Mouse (Mus musculus) ES-E14 (cell line): Measurements from ENCODE around the gene Dpysl4. TPM values are rescaled to one million over a fixed set of nuclear protein-coding genes. Genes with fewer than 3 reads are reported as not detected.

ENCODE experiments used
- DNase-seq: peaks from one replicate; pipeline ENCODE4 v3.0.0-alpha.2; 2013; ENCODE audit warnings: low read depth, low spot score
- H3K27ac ChIP-seq: 2 replicates; pipeline ENCODE4 v1.5.1; 2012; ENCODE audit warnings: low read depth, mild to moderate bottlenecking, low read length, moderate library complexity, mixed read lengths; ENCODE audit not compliant: poor library complexity, insufficient read depth, severe bottlenecking
- H3K36me3 ChIP-seq: 2 replicates; pipeline ENCODE4 v1.6.1; 2012; ENCODE audit warnings: mild to moderate bottlenecking, low read length, moderate library complexity, mixed read lengths; ENCODE audit not compliant: control insufficient read depth, poor library complexity, insufficient read depth, severe bottlenecking
- H3K4me1 ChIP-seq, 2 experiments: fragments of 150-350 bp in 1 of 2; sonication (generic) in 1 of 2; 2 replicates each; pipeline ENCODE4 v1.6.1; 2012; ENCODE audit warnings: low read length in 2 of 2, mild to moderate bottlenecking in 1 of 2, mixed read lengths in 1 of 2; ENCODE audit not compliant: control insufficient read depth in 2 of 2, insufficient read depth in 2 of 2, poor library complexity in 1 of 2
- H3K4me3 ChIP-seq, 2 experiments: fragments of 150-350 bp in 1 of 2; sonication (generic) in 1 of 2; 2 replicates each; pipeline ENCODE4 v1.5.1; 2012; ENCODE audit warnings: low read length in 2 of 2, low read depth in 1 of 2, mild to moderate bottlenecking in 1 of 2, mixed read lengths in 1 of 2; ENCODE audit not compliant: insufficient read depth in 1 of 2, poor library complexity in 1 of 2, severe bottlenecking in 1 of 2
- H3K9ac ChIP-seq: 2 replicates; pipeline ENCODE4 v1.6.1; 2012; ENCODE audit warnings: low read depth, mild to moderate bottlenecking, low read length, mixed read lengths; ENCODE audit not compliant: poor library complexity, insufficient read depth, severe bottlenecking
- H3K9me3 ChIP-seq: fragments of 150-350 bp; sonication (generic); 2 replicates; pipeline ENCODE4 v1.6.1; 2012; ENCODE audit warnings: low read depth, mild to moderate bottlenecking, low read length; ENCODE audit not compliant: control insufficient read depth, insufficient read depth
- CHD2 ChIP-seq: IDR thresholded peaks from 2 replicates; pipeline ENCODE4 v1.6.1; 2014; ENCODE audit warnings: mild to moderate bottlenecking, low read depth, low read length, inconsistent platforms
- HCFC1 ChIP-seq: IDR thresholded peaks from 2 replicates; pipeline ENCODE4 v1.6.1; 2012; ENCODE audit warnings: low read length, inconsistent platforms, borderline replicate concordance; ENCODE audit not compliant: insufficient read depth
- MAFK ChIP-seq: IDR thresholded peaks from 2 replicates; pipeline ENCODE4 v1.6.1; 2014; ENCODE audit warnings: mild to moderate bottlenecking, low read depth, low read length, inconsistent platforms; ENCODE audit not compliant: insufficient read depth
- ZC3H11A ChIP-seq: IDR thresholded peaks from 2 replicates; pipeline ENCODE4 v1.6.1; 2012; ENCODE audit warnings: low read depth, mild to moderate bottlenecking, inconsistent platforms, low read length, borderline replicate concordance
- ZNF384 ChIP-seq: IDR thresholded peaks from 2 replicates; pipeline ENCODE4 v1.6.1; 2012; ENCODE audit warnings: low read depth, low read length, inconsistent platforms
- in situ Hi-C, 2 experiments: fragments of 600-800 bp; cut with MboI; formaldehyde crosslinking; loops; one replicate each; pipeline ENCODE4 v1.15.1; 2025; ENCODE audit warnings: low sequenced_read_pairs in 2 of 2, inconsistent platforms in 1 of 2; ENCODE audit not compliant: unreplicated experiment in 2 of 2
- total RNA-seq: library from RNA; depleted of rRNA; stranded (reverse); fragments of 300-350 nt; gene quantifications from 2 replicates; pipeline ENCODE4 v1.2.3, GENCODE M21; 2012

The Dpysl4 gene
- total RNA-seq, 1 experiment, result 4.5 TPM

- TF ChIP-seq ZNF384 (no peak), HCFC1 (no peak), CHD2 (no peak), ZC3H11A (no peak), MAFK (no peak)
- H3K4me1 ChIP-seq, result no peaks in the 10 kb centered on the region
- H3K4me3 ChIP-seq, result no peak overlapping the region
- no peaks in the 10 kb centered on the region for H3K36me3 ChIP-seq
- H3K27ac ChIP-seq, result no peak overlapping the region
- no peak overlapping the region for H3K9ac ChIP-seq
- in situ Hi-C loops, result no loop called here
- H3K9me3 ChIP-seq, result no peaks in the 10 kb centered on the region
- DNase-seq, result no peak
These were observed 40.7 kb downstream of the Dpysl4 start for GRCm38 (mm10) chr7:139126549-139126948.

GRCm38 (mm10) chr7:139128994-139129393 lies 43.2 kb downstream of the Dpysl4 start:
- in situ Hi-C loops, result no loop called here
- Histone ChIP-seq H3K9ac (no peak overlapping the region), H3K4me3 (no peak overlapping the region), H3K4me1 (no peaks in the 10 kb centered on the region), H3K36me3 (no peaks in the 10 kb centered on the region), H3K9me3 (no peaks in the 10 kb centered on the region), H3K27ac (no peak overlapping the region)
- no peak for TF ChIP-seq ZC3H11A
- no peak for TF ChIP-seq HCFC1
- TF ChIP-seq MAFK, result no peak
- TF ChIP-seq CHD2, result no peak
- no peak for DNase-seq

DNA sequence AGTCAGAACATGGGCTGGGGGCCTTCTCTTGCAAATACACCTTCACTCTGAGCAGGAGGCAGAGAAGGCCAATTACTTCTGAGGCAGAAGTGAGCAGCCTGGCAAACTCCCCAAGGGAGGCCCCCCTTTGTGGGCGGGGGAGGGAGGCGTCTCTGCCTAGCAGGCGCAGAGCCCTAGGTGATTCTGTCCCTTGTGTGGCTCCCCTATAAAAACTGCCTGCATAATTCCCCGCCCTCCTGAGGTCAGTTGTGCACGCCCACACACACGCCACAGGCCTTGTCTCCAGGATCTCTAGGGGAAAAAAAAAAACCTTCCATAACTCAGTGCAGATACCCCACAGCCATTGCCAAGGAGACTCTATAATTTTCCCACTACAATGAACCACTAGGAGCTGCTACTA lies 44.6 kb downstream of the Dpysl4 start:
- no peak for DNase-seq
- no peak overlapping the region for H3K27ac ChIP-seq

GRCm38 (mm10) chr7:139131538-139131937 lies 45.7 kb downstream of the Dpysl4 start:
- Histone ChIP-seq H3K9me3 (no peaks in the 10 kb centered on the region), H3K4me1 (no peaks in the 10 kb centered on the region), H3K4me3 (no peak overlapping the region), H3K36me3 (no peaks in the 10 kb centered on the region), H3K27ac (no peak overlapping the region), H3K9ac (no peak overlapping the region)
- no peak for TF ChIP-seq ZC3H11A
- no peak for TF ChIP-seq ZNF384
- TF ChIP-seq MAFK, result no peak
- TF ChIP-seq CHD2, result no peak
- no peak for TF ChIP-seq HCFC1
- no peak for DNase-seq
- in situ Hi-C loops, result no loop called here

More for the DNA sequence above, 44.6 kb downstream of the Dpysl4 start:
- in situ Hi-C loops, result no loop called here
- H3K4me3 ChIP-seq, result no peak overlapping the region
- H3K4me1 ChIP-seq, result no peaks in the 10 kb centered on the region
- H3K9me3 ChIP-seq, result no peaks in the 10 kb centered on the region
- no peak overlapping the region for H3K9ac ChIP-seq
- H3K36me3 ChIP-seq, result no peaks in the 10 kb centered on the region
- TF ChIP-seq ZNF384 (no peak), MAFK (no peak), CHD2 (no peak)

- H3K9me3 ChIP-seq, result no peaks in the 10 kb centered on the region
- no peaks in the 10 kb centered on the region for H3K36me3 ChIP-seq
- in situ Hi-C loops, result no loop called here
- H3K27ac ChIP-seq, result no peak overlapping the region
- no peak overlapping the region for H3K4me3 ChIP-seq
- TF ChIP-seq HCFC1 (no peak), MAFK (no peak)
- no peak overlapping the region for H3K9ac ChIP-seq
- no peak for DNase-seq
- H3K4me1 ChIP-seq, result no peaks in the 10 kb centered on the region
These were observed 47.6 kb downstream of the Dpysl4 start for GRCm38 (mm10) chr7:139133446-139133845.
